In genomic region chr6:114354635-114355034, GRCm38 (mm10) we compare ENCODE assay signal across 14 mouse cellular contexts.
"Had no signal": no experiment of that assay in that cellular context is flagged by ENCODE, and none has a peak within 500 bp of the region (broad histone marks: within the 10 kb centered on the region; RNA-seq: fewer than 3 reads in every experiment).

No protein-coding gene starts in this region.

- H3K27ac ChIP-seq: limb, embryonic 10.5 days; liver, embryonic 15.5 days; midbrain, embryonic 15.5 days; neural tube, embryonic 13.5 days had no signal

- DNase-seq: kidney, adult 9 months; kidney, postnatal 25 days; lung, adult 2 months; lung, postnatal 4 days; retina, postnatal 1 day; right cerebral cortex, postnatal 4 days; spleen, adult 18-20 months; thymus, adult 2 months; thymus, postnatal 25 days had no signal

- H3K4me3 ChIP-seq: limb, embryonic 10.5 days; liver, embryonic 15.5 days; megakaryocyte, embryonic 14.5 days; midbrain, embryonic 15.5 days; neural tube, embryonic 13.5 days had no signal
